Mouse (Mus musculus) spleen, adult 2 months (tissue): ENCODE data around the gene Rpl4. TPM values are rescaled to one million over a fixed set of nuclear protein-coding genes. Genes with fewer than 3 reads are reported as not detected.
"Not testable (repeated sequence)": the region's sequence is repeated elsewhere in the genome, so short reads cannot be mapped to it uniquely, and the experiment has no call there.

Experiments
- DNase-seq, 2 experiments: peaks; one replicate each; pipeline versions ENCODE4 v3.0.0 to v3.0.0-alpha.2; 2012 to 2021; ENCODE audit warnings: low spot score in 2 of 2, low read depth in 1 of 2
- H3K27ac ChIP-seq: fragments of 200-500 bp; 2 replicates; pipeline ENCODE4 v1.5.1; 2012; ENCODE audit warnings: low read length, inconsistent platforms; ENCODE audit not compliant: insufficient read depth
- H3K27me3 ChIP-seq: fragments of 200-500 bp; 2 replicates; pipeline ENCODE4 v1.6.1; 2012; ENCODE audit warnings: mild to moderate bottlenecking, moderate library complexity, low read length, inconsistent platforms; ENCODE audit not compliant: control insufficient read depth, insufficient read depth
- H3K36me3 ChIP-seq: fragments of 200-500 bp; 2 replicates; pipeline ENCODE4 v1.6.1; 2012; ENCODE audit warnings: mild to moderate bottlenecking, low read length, inconsistent platforms; ENCODE audit not compliant: control insufficient read depth, insufficient read depth
- H3K4me1 ChIP-seq: fragments of 200-500 bp; 2 replicates; pipeline ENCODE4 v1.6.1; 2011; ENCODE audit warnings: inconsistent platforms; ENCODE audit not compliant: control insufficient read depth, insufficient read depth, insufficient read length
- H3K4me3 ChIP-seq: fragments of 200-500 bp; 2 replicates; pipeline ENCODE4 v1.5.1; 2011; ENCODE audit warnings: mild to moderate bottlenecking, inconsistent platforms; ENCODE audit not compliant: insufficient read depth, insufficient read length; ENCODE audit errors: extremely low read depth
- CTCF ChIP-seq: fragments of 200-500 bp; IDR thresholded peaks from 2 replicates; pipeline ENCODE4 v1.5.1; 2011; ENCODE audit warnings: mild to moderate bottlenecking, inconsistent platforms; ENCODE audit not compliant: insufficient read depth, insufficient read length, insufficient replicate concordance; ENCODE audit errors: extremely low read depth
- POLR2A ChIP-seq: fragments of 200-500 bp; IDR thresholded peaks from 2 replicates; pipeline ENCODE4 v1.6.1; 2011; ENCODE audit warnings: low read depth, low read length, inconsistent platforms
- WGBS: fragments of 180-500 bp; shearing (Covaris S2); methylation state at CpG from one replicate; pipeline ENCODE4 v1.1.7; 2018; 5-methylcytosine and 5-hydroxymethylcytosine counted together
- polyA plus RNA-seq: library from polyadenylated mRNA; depleted of rRNA; stranded (reverse); fragments of >200 nt; gene quantifications from 2 replicates; pipeline ENCODE4 v1.2.3, GENCODE M21; 2012; rRNA removed

Rpl4 gene
- polyA plus RNA-seq: 396 and 442 TPM in 2 replicates

DNA sequence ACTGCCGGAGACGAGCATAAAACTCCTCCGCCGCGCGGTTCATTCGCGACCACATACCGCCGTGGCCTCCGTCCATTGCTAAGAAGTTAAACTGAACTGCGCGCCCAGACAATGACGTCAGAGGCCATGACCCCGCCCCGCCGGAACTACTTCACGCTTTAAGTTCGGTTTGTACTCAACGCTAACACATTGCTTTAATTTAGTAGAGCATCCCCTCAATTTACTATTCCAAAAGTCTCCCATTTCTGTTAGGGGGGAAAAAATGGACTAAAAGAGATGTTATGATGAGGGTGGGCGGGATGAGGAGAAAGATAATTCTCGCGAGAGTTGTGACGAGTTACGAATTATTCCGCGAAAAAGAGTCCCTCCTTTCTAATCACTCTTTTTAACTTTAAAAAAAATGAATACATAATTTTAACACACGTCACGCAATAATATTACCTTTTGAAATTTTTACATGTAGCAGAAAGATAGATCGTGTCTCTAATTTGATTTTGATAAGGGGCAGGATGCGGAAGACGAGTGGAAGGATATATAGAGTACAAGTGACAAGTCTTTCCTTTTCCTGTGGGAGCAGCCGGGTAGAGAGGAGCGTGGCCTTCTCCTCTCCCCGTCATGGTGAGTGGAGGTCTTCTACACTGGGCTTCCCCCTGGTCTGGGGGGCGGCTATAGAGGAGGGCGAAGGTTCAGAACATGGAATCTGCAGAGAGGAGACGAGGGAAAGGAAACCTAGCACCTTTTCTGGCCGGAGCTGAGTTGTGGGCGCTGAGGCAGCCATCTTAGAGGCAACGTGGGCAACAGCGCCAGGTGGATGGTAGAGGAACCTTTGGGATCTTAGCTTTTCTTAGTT lies at the start of gene Rpl4, which contains the start of gene Zwilch:
TSS of gene Rpl4 (plus strand) at position 560 of the 850 bp plus-strand sequence.
TSS of gene Zwilch (minus strand) at position 289 of the 850 bp plus-strand sequence.
- no peaks in the 10 kb centered on the region for H3K27me3 ChIP-seq
- under 1% methylated on average over 42 of the region's 42 CpGs for WGBS
- H3K4me3 ChIP-seq: peak within 1 kb of the TSS; percentile 99
- peak; percentile 67 to 86 for DNase-seq
- peaks cover 3% of the 10 kb centered on the region; the same call in 1 of the 2 replicates for H3K4me1 ChIP-seq
- TF ChIP-seq CTCF (no peak), POLR2A (peak; percentile 84)
- H3K36me3 ChIP-seq: peaks cover 25% of the 10 kb centered on the region
- H3K27ac ChIP-seq: peak within 1 kb of the TSS; percentile 71

DNA sequence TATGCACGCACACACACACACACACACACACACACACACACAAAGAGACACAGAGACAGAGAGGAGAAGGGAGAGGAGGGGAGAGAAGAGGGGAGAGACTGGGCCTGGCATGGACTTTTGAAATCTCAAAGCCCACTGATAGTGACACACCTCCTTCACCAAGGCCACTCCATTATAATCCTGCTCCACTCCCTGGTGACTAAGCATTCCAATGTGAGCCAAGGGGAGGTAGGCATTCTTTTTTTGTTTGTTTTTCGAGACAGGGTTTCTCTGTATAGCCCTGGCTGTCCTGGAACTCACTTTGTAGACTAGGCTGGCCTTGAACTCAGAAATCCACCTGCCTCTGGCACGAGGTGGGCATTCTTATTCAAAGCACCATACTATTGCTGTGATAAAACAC lies 48.3 kb upstream of the Rpl4 start:
- 78% methylated on average over 3 of the region's 3 CpGs for WGBS
- not testable (repeated sequence) for H3K27ac ChIP-seq, H3K27me3 ChIP-seq, DNase-seq, H3K36me3 ChIP-seq, H3K4me1 ChIP-seq, H3K4me3 ChIP-seq

DNA sequence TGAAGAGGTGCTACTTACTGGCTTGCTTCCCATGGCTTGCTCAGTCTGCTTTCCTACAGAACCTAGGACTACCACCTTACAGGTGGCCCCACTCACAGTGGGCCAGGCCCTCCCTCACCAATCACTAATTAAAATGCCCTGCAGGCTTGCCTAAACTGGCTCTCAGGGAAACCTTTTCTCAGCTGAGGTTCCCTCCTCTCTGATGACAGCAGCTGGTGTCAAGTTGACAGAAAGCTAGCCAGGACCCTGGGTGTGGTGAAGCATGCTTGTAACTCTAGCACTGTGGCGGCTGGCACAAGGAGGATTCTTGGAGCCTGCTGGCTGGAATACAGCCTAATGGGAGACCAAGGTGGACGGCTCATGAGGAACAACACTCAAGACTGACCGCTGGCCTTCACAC lies 47.9 kb upstream of the Rpl4 start:
- H3K4me3 ChIP-seq: no peak overlapping the region
- H3K27ac ChIP-seq: no peak overlapping the region
- no peaks in the 10 kb centered on the region for H3K36me3 ChIP-seq
- no peak for DNase-seq
- 93% methylated on average over 3 of the region's 3 CpGs for WGBS
- no peaks in the 10 kb centered on the region for H3K4me1 ChIP-seq
- H3K27me3 ChIP-seq: no peaks in the 10 kb centered on the region
- TF ChIP-seq CTCF (no peak), POLR2A (no peak)

DNA sequence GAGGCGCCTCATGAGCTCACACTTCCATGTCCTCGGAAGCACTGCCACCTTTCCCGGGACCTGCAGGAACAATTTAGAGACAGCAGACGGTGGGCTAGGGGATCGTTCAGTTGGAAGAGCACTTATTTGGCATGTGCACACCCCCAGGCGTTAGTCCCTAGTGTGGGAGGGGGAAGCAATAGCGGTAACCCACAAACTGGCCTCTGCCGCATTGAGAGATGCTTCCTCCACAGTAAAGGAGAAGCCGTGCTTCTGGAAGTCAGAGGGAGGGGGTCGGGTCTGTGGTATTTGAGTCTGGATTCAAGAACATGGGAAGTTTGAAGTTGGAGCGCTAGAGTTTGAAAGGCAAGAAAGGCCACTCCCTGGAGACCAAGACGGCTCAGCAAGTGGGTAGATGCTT lies 47.1 kb upstream of the Rpl4 start:
- Histone ChIP-seq H3K4me3 (no peak overlapping the region), H3K27ac (no peak overlapping the region), H3K4me1 (no peaks in the 10 kb centered on the region), H3K27me3 (no peaks in the 10 kb centered on the region), H3K36me3 (no peaks in the 10 kb centered on the region)
- TF ChIP-seq CTCF (no peak), POLR2A (no peak)
- DNase-seq: no peak
- 31% methylated on average over 12 of the region's 12 CpGs for WGBS

DNA sequence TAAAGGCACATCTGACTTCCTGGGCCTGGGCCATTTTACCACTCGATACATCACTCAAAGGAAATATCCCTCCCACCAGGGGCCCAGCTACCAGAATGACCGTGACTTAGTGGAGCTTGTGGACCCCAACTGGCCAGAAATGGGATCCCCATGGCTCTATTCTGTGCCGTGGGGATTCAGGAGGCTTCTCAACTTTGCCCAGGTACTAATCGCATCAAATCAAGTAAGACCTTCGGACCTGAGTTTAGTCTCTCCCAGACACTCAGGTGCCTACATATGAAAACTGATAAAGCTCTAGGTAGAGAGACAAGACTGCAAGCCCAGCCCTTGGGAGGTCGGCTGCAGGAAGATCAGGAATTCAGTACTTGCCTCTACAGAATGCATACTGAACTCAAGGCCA lies 41.6 kb upstream of the Rpl4 start:
- DNase-seq: no peak
- no peaks in the 10 kb centered on the region for H3K27me3 ChIP-seq
- no peak overlapping the region for H3K4me3 ChIP-seq
- WGBS: 96% methylated on average over 6 of the region's 6 CpGs
- H3K27ac ChIP-seq: no peak overlapping the region
- H3K36me3 ChIP-seq: no peaks in the 10 kb centered on the region
- TF ChIP-seq CTCF (no peak), POLR2A (no peak)
- no peaks in the 10 kb centered on the region for H3K4me1 ChIP-seq

DNA sequence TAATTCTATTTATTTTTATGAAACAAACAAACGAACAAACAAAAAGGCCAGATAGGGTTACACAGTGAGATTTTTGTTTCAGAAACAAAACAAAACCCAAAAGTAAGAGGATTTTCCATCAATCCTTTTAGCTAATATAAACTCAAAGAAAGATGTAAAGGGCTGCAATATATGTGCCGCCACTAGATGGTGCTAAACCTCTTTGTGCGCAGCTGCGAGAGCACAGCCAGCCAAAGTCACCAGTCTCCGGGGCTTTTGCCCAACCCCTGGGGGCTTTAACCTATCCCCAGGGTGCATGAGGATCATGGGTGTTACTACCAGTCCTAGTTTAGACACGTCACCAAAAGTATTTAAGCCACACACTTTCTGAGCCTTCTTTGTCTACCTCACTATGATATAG lies 34.3 kb upstream of the Rpl4 start:
- not testable (repeated sequence) for H3K4me3 ChIP-seq, H3K36me3 ChIP-seq, H3K27ac ChIP-seq, H3K27me3 ChIP-seq, H3K4me1 ChIP-seq
- WGBS: 6% methylated on average over 6 of the region's 6 CpGs
- peak; percentile 31; the same call in 1 of the 2 replicates for TF ChIP-seq CTCF
- DNase-seq: peak; percentile 15 to 40

DNA sequence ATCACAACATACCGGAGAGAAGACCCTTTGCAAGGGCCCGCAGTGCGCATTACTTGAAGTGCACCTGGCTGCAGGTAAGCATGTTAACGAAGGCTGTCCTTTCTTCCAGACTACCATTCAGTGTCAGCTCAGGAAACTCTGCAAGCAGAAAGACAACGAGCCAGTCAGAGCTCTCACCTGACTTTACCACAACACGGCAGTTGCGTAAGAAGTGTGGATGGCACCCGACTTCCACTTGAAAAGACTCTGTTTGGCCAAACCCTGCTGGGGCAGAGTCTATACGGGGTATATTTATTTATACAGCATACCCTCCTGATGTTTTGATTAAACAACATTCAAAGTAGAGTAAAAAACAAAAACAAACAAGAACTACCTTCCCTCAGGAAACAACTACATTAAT lies 33.3 kb upstream of the Rpl4 start:
- no peaks in the 10 kb centered on the region for H3K4me1 ChIP-seq
- 77% methylated on average over 9 of the region's 9 CpGs for WGBS
- no peaks in the 10 kb centered on the region for H3K36me3 ChIP-seq
- DNase-seq: no peak
- TF ChIP-seq CTCF (no peak), POLR2A (no peak)
- no peaks in the 10 kb centered on the region for H3K27me3 ChIP-seq
- H3K4me3 ChIP-seq: no peak overlapping the region
- H3K27ac ChIP-seq: no peak overlapping the region
